Mouse (Mus musculus) CD4-positive, CD25-positive, alpha-beta regulatory T cell (primary cell): ENCODE results near the gene Mycn. TPM values are rescaled to one million over a fixed set of nuclear protein-coding genes. Genes with fewer than 3 reads are reported as not detected.

Source experiments
- polyA plus RNA-seq: library from polyadenylated mRNA; unstranded; fragments of 100-300 nt; shearing (Covaris generic); gene quantifications from one replicate; pipeline ENCODE4 v1.2.1, GENCODE M21; 2017

Gene Mycn
- polyA plus RNA-seq = 0.16 TPM

DNA sequence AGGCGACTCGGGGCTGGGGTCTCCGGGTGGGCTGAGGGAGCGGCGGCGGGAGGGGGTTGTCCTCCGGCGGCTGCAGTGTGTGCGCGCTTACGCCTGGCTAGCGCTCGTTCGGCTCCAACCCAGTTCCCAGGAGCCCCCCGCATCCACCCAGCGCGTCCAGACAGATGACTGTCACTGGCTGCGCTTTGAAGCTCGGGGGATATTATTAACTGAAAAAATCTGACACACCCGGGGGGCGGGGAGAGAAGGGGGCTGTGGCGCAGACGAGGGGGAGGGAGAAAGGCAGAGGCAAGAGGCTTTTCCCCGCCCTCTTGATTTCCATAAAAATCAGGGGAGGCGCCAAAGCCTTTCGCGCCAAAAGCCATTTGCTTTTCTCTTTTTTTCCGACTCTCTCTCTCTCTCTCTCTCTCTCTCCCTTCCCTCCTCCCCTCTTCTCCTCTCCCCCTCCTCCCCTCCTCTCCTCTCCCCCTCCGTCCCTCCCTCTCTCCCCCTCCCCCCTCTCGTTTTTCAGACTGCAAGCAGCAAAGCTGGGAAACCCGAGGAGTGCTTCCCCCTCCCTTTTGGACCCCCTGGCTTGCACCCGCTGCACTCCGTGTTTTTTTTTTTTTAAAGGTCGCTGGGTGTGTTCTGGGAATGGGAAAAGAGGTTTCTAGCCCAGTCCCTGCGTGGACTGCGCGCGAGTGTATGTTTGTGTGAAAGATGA lies at the start of gene Mycn:
Gene Mycn, minus strand, starts transcription at position 254 of the 703 bp plus-strand sequence.

